ENCODE assay signal across 8 mouse cellular contexts in the genomic region with DNA sequence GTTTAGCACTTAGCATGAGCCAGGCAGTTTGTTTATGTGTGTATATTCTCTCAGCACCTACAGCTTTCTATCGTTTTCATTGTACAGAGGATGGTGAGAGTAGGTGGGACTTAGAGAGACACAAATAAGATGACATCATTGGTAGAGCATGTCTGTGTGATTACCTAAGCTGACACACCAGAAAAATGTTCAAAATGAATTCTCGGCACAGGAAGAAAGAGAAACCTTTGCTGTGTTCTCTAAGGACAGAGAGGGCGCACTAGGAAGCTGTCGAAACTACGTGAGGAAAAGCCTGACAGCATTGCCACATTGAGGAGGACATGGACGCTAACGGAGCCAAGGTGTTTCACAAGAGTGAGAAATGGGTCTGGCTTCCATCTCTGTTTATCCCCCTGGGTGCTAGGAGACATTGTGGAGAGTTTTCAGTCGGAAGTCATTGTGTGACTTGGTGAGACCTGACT. TPM values are rescaled to one million over a fixed set of nuclear protein-coding genes. Genes with fewer than 3 reads are reported as not detected.
DNase-seq lines count a peak whose midpoint lies in the region; ATAC-seq and TF ChIP-seq lines count a peak whose summit lies in the region.

No protein-coding gene starts in this region.

- H3K4me3 ChIP-seq in left cerebral cortex, adult 2 months, result no peak overlapping the region
- H3K4me3 ChIP-seq in kidney, embryonic 15.5 days (replicated peaks), result no peak overlapping the region
- H3K4me3 ChIP-seq in forebrain, embryonic 13.5 days, result no peak overlapping the region

- H3K27me3 ChIP-seq in kidney, embryonic 15.5 days, result no peaks in the 10 kb centered on the region
- H3K27me3 ChIP-seq in forebrain, embryonic 13.5 days, result no peaks in the 10 kb centered on the region

- DNase-seq in left cerebral cortex, adult 2 months (ENCODE audit: extremely low spot score in 1 of 2, low spot score in 2 of 2), result no peak
- DNase-seq in left cerebral cortex, postnatal 14 days (ENCODE audit: low spot score in 2 of 2), result no peak
- DNase-seq in ZHBTc4 (ENCODE audit: low read depth, low spot score), result peak; percentile 13
- no peak for DNase-seq in left cerebral cortex, adult 18-20 months (ENCODE audit: low spot score in 2 of 2)

- intact Hi-C loops in left cerebral cortex, adult 2 months (cut with DNase I), result no loop called here
- intact Hi-C loops in left cerebral cortex, postnatal 14 days (cut with DNase I), result no loop called here

- peak; percentile 25; the same call in 1 of the 2 replicates for TF ChIP-seq CTCF in left cerebral cortex, adult 2 months (IDR thresholded peaks at IDR 0.05)

- H3K27ac ChIP-seq in left cerebral cortex, adult 2 months, result no peak overlapping the region
- H3K27ac ChIP-seq in kidney, embryonic 15.5 days, result no peak overlapping the region
- H3K27ac ChIP-seq in forebrain, embryonic 13.5 days, result no peak overlapping the region

- H3K4me1 ChIP-seq in kidney, embryonic 15.5 days, result peaks cover 11% of the 10 kb centered on the region
- H3K4me1 ChIP-seq in forebrain, embryonic 13.5 days, result no peaks in the 10 kb centered on the region

- 33% methylated on average over 8 of the region's 8 CpGs for WGBS in kidney, embryonic 15.5 days
- 55% methylated on average over 8 of the region's 8 CpGs for WGBS in forebrain, embryonic 13.5 days

- no peaks in the 10 kb centered on the region for H3K9me3 ChIP-seq in kidney, embryonic 15.5 days (replicated peaks)
- no peaks in the 10 kb centered on the region for H3K9me3 ChIP-seq in forebrain, embryonic 13.5 days (replicated peaks)

- H3K9ac ChIP-seq in kidney, embryonic 15.5 days, result no peak overlapping the region
- H3K9ac ChIP-seq in forebrain, embryonic 13.5 days, result no peak overlapping the region

- peak; percentile 100 for ATAC-seq in granulocyte monocyte progenitor cell, adult 5-6 weeks (replicated peaks; ENCODE audit: poor library complexity, severe bottlenecking)
- no peak for ATAC-seq in kidney, embryonic 15.5 days (replicated peaks; ENCODE audit: low FRiP score)
- peak; percentile 98 for ATAC-seq in megakaryocyte progenitor cell, adult 5-6 weeks (replicated peaks; ENCODE audit: poor library complexity)
- no peak for ATAC-seq in forebrain, embryonic 13.5 days

- peak overlapping the region; percentile 41 for H3K4me2 ChIP-seq in kidney, embryonic 15.5 days
- H3K4me2 ChIP-seq in forebrain, embryonic 13.5 days, result no peak overlapping the region

- H3K36me3 ChIP-seq in kidney, embryonic 15.5 days, result no peaks in the 10 kb centered on the region
- H3K36me3 ChIP-seq in forebrain, embryonic 13.5 days (ENCODE audit: poor library complexity, severe bottlenecking), result no peaks in the 10 kb centered on the region

RNA-seq across cellular contexts. Expression of a gene that starts 51.0 kb away (rescaled TPM):
- total RNA-seq in left cerebral cortex, adult 2 months (2021), result 10 to 100 TPM; 44.6 to 48.9 TPM
- total RNA-seq in left cerebral cortex, postnatal 14 days (2021), result 10 to 100 TPM; 19.2 to 19.9 TPM
- total RNA-seq in granulocyte monocyte progenitor cell, adult 5-6 weeks (2014; fragmentation: Nextera tagmentation), result 33.4 and 35.0 TPM in 2 replicates
- 19.0 and 22.0 TPM in 2 replicates for total RNA-seq in granulocyte monocyte progenitor cell, adult 5-6 weeks (2017)
- 8.2 and 10.4 TPM in 2 replicates for polyA plus RNA-seq in kidney, embryonic 15.5 days (2015; fragmentation: Nextera tagmentation; extraction: Ambion mirVana)
- total RNA-seq in megakaryocyte progenitor cell, adult 5-6 weeks (2015), result 21.3 and 35.7 TPM in 2 replicates
- 21.5 and 22.6 TPM in 2 replicates for total RNA-seq in megakaryocyte progenitor cell, adult 5-6 weeks (2017)
- 10 to 100 TPM; 52.9 to 53.9 TPM for total RNA-seq in left cerebral cortex, adult 18-20 months (2021)
- polyA plus RNA-seq in forebrain, embryonic 13.5 days (2015; fragmentation: Nextera tagmentation; extraction: Ambion mirVana), result 9.4 and 10.4 TPM in 2 replicates

RNA-seq across cellular contexts. Expression of a gene that starts 55.5 kb away (rescaled TPM):
- total RNA-seq in left cerebral cortex, adult 2 months (2021), result 10 to 100 TPM; 13.0 to 14.5 TPM
- total RNA-seq in left cerebral cortex, postnatal 14 days (2021), result 10 to 100 TPM; 13.7 to 14.2 TPM
- total RNA-seq in granulocyte monocyte progenitor cell, adult 5-6 weeks (2014; fragmentation: Nextera tagmentation), result 13.2 and 22.3 TPM in 2 replicates
- total RNA-seq in granulocyte monocyte progenitor cell, adult 5-6 weeks (2017), result 10.2 and 15.2 TPM in 2 replicates
- 42.3 and 44.7 TPM in 2 replicates for polyA plus RNA-seq in kidney, embryonic 15.5 days (2015; fragmentation: Nextera tagmentation; extraction: Ambion mirVana)
- 21.2 and 25.5 TPM in 2 replicates for total RNA-seq in megakaryocyte progenitor cell, adult 5-6 weeks (2015)
- 17.0 and 18.9 TPM in 2 replicates for total RNA-seq in megakaryocyte progenitor cell, adult 5-6 weeks (2017)
- 10 to 100 TPM; 12.6 to 15.8 TPM for total RNA-seq in left cerebral cortex, adult 18-20 months (2021)
- 51.7 and 53.0 TPM in 2 replicates for polyA plus RNA-seq in forebrain, embryonic 13.5 days (2015; fragmentation: Nextera tagmentation; extraction: Ambion mirVana)

Comparison
In these comparisons a context has a peak if more than half of its experiments do, and no peak if none do; other contexts are left out.
1. ATAC-seq: peak in granulocyte monocyte progenitor cell, adult 5-6 weeks (single experiment) and megakaryocyte progenitor cell, adult 5-6 weeks (single experiment); none in kidney, embryonic 15.5 days (single experiment) and forebrain, embryonic 13.5 days (single experiment).